Mouse (Mus musculus) mature B cell (primary cell): Measurements from ENCODE around the gene Ankrd37.

Experiments
- in situ Hi-C: fragments of 300-500 bp; cut with MboI; formaldehyde crosslinking; loops from 2 replicates; pipeline ENCODE4 v1.14.3; 2019

Gene Ankrd37

GRCm38 (mm10) chr8:45975126-45975836, 30.2 kb downstream of the Ankrd37 start, which contains the start of the genes 1700029J07Rik and Ufsp2:
Gene 1700029J07Rik (minus strand): TSS chr8:45975252.
Gene Ufsp2 (plus strand): TSS chr8:45975528.
- in situ Hi-C loops: loop anchor here (25.0 kb wide), 1 partner anchor 187 kb away; the partner anchor contains the start of genes Cfap97 and Snx25

- in situ Hi-C loops: no loop called here
Measured at GRCm38 (mm10) chr8:45973988-45974505, 31.5 kb downstream of the Ankrd37 start.

DNA sequence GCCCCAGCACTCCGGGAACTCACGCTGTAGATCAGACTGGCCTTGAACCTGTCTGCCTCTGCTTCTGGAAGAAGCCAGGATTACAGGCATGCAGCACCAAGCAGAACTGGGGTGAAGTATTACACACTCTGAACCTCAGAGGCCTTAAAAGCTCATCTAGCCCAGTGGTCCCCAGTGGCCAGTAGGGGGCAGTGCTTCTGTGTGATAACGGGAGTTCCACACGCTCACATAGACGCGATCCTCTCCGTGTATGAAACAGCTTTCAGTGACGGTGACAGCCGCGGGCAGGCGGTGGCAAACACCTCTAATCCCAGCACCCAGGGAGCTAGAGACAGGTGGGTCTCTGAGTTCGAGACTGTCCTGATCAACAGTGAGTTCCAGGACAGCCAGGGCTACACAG, 34.6 kb downstream of the Ankrd37 start:
- in situ Hi-C loops: no loop called here

- in situ Hi-C loops: no loop called here
Measured at GRCm38 (mm10) chr8:45950622-45951021, 54.9 kb downstream of the Ankrd37 start.
